9 mouse cellular contexts compared by ENCODE assay signal in the genomic region with DNA sequence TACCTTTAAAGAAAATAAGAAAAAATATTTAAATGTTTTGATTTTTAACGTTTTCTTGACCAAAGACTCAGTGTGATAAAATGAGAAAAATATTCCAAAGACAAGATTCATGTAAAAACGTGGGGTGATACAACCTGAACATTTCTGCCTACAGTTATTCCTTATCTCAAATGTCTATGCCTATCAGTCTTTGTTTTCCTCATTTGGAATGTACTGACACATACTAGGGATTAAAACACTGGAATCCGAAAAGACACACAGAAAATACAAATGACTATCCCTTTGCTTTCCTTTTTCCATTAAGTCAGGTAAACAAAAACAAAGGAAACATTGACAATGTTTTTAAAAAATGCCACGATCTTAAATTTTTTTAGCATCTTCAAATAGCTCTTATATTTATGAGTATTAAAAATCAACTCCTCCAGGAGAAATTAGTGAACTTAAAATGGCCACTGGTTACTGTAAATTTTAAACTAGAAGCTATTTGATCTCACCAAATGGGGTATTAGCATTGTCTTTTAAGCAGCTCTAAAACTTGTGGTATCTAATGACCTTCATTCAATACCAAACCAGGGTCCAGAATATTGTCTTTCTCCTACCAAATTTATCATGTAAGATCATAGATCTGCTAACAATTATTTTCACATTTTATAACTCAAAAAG. TPM values are rescaled to one million over a fixed set of nuclear protein-coding genes. Genes with fewer than 3 reads are reported as not detected.
DNase-seq lines count a peak whose midpoint lies in the region; ATAC-seq and TF ChIP-seq lines count a peak whose summit lies in the region.
"Had no signal": no experiment of that assay in that cellular context is flagged by ENCODE, and none has a peak within 500 bp of the region (broad histone marks: within the 10 kb centered on the region; RNA-seq: fewer than 3 reads in every experiment).

No protein-coding gene starts in this region.

- DNase-seq in heart, embryonic 10.5 days (ENCODE audit: low spot score): no peak
- DNase-seq in heart, postnatal 4 days: no peak
- peak; percentile 49 for DNase-seq in 3T3-L1 (ENCODE audit: low read depth, low spot score)
- DNase-seq in forebrain, embryonic 11.5 days (ENCODE audit: low spot score): no peak
- no peak for DNase-seq in liver, embryonic 14.5 days (ENCODE audit: low read depth in 3 of 3, low spot score in 3 of 3)
- no peak for DNase-seq in frontal cortex, postnatal 25 days (ENCODE audit: low spot score in 2 of 2)
- no peak for DNase-seq in gastrocnemius, postnatal 36 days
- no peak for DNase-seq in kidney, postnatal 36 days
- DNase-seq: lung, postnatal 14 days had no signal

- no peak overlapping the region; the same call in 1 of the 2 replicates for H3K9ac ChIP-seq in forebrain, embryonic 11.5 days (ENCODE audit: low read length)
- peak overlapping the region; percentile 96 for H3K9ac ChIP-seq in liver, embryonic 14.5 days (replicated peaks)

- H3K4me2 ChIP-seq in forebrain, embryonic 11.5 days (ENCODE audit: low read depth, low read length, severe bottlenecking): peak overlapping the region; percentile 45
- peak overlapping the region; percentile 64 for H3K4me2 ChIP-seq in liver, embryonic 14.5 days (ENCODE audit: low read depth)

- peaks cover 22% of the 10 kb centered on the region for H3K36me3 ChIP-seq in heart, embryonic 10.5 days
- no peaks in the 10 kb centered on the region for H3K36me3 ChIP-seq in forebrain, embryonic 11.5 days (ENCODE audit: control insufficient read depth, insufficient read depth, low read length)
- H3K36me3 ChIP-seq in liver, embryonic 14.5 days (replicated peaks; ENCODE audit: control insufficient read depth, insufficient read depth, low read depth): peaks cover 9% of the 10 kb centered on the region

- no peak for ATAC-seq in forebrain, embryonic 11.5 days (replicated peaks; ENCODE audit: low FRiP score)
- no peak for ATAC-seq in liver, embryonic 14.5 days (ENCODE audit: insufficient read depth)

- no peaks in the 10 kb centered on the region for H3K9me3 ChIP-seq in heart, embryonic 10.5 days
- H3K9me3 ChIP-seq in forebrain, embryonic 11.5 days (ENCODE audit: control insufficient read depth, low read length): no peaks in the 10 kb centered on the region
- no peaks in the 10 kb centered on the region for H3K9me3 ChIP-seq in liver, embryonic 14.5 days (ENCODE audit: control insufficient read depth, low read length)

- no peaks in the 10 kb centered on the region for H3K27me3 ChIP-seq in heart, embryonic 10.5 days (ENCODE audit: insufficient read depth, poor library complexity, severe bottlenecking)
- no peaks in the 10 kb centered on the region for H3K27me3 ChIP-seq in forebrain, embryonic 11.5 days (ENCODE audit: control insufficient read depth, insufficient read depth, low read length)
- no peaks in the 10 kb centered on the region for H3K27me3 ChIP-seq in liver, embryonic 14.5 days (ENCODE audit: control insufficient read depth, insufficient read depth, low read length)

- peak overlapping the region; percentile 100 for H3K27ac ChIP-seq in heart, embryonic 10.5 days
- no peak overlapping the region for H3K27ac ChIP-seq in forebrain, embryonic 11.5 days (ENCODE audit: low read depth, low read length)
- no peak overlapping the region for H3K27ac ChIP-seq in liver, embryonic 14.5 days

- peaks cover 7% of the 10 kb centered on the region for H3K4me1 ChIP-seq in heart, embryonic 10.5 days
- peaks cover 2% of the 10 kb centered on the region; the same call in 1 of the 2 replicates for H3K4me1 ChIP-seq in forebrain, embryonic 11.5 days (replicated peaks; ENCODE audit: control insufficient read depth, insufficient read depth, low read length)
- peaks cover 13 to 17% of the 10 kb centered on the region in 2 experiments for H3K4me1 ChIP-seq in liver, embryonic 14.5 days (replicated peaks; ENCODE audit: control insufficient read depth in 2 of 2, insufficient read depth in 2 of 2, low read length in 1 of 2)

- TF ChIP-seq CTCF in liver, embryonic 14.5 days (IDR thresholded peaks at IDR 0.05; ENCODE audit: low read depth): no peak

- peak overlapping the region; percentile 99 for H3K4me3 ChIP-seq in heart, embryonic 10.5 days
- H3K4me3 ChIP-seq in forebrain, embryonic 11.5 days (ENCODE audit: low read depth, low read length): peak overlapping the region; percentile 100
- peak overlapping the region; percentile 92; a peak in 3 of 4 replicates for H3K4me3 ChIP-seq in liver, embryonic 14.5 days (ENCODE audit: insufficient read depth in 1 of 2, low read depth in 2 of 2, low read length in 2 of 2)

- intact Hi-C loops in gastrocnemius, postnatal 36 days (cut with DNase I): loop anchor here (2.0 kb wide), 1 partner anchor 15 kb away; the partner anchor contains the start of gene Chd2

- 20% methylated on average over 4 of the region's 4 CpGs for WGBS in heart, embryonic 10.5 days
- 25% methylated on average over 4 of the region's 4 CpGs for WGBS in forebrain, embryonic 11.5 days
- WGBS in liver, embryonic 14.5 days (ENCODE audit: insufficient replicate concordance): 8% methylated on average over 4 of the region's 4 CpGs

- TF ChIP-seq EP300 in liver, embryonic 14.5 days (IDR thresholded peaks at IDR 0.05; ENCODE audit: low read depth): no peak

RNA-seq across cellular contexts. Expression of gene Chd2, which starts 14.4 kb away (rescaled TPM):
- 43.6 and 46.0 TPM in 2 replicates for polyA plus RNA-seq in heart, embryonic 10.5 days (2016; fragmentation: Nextera tagmentation; extraction: Ambion mirVana)
- 10 to 100 TPM; 57.3 to 61.0 TPM for total RNA-seq in heart, postnatal 4 days (2021)
- 61.0 and 66.1 TPM in 2 replicates for polyA plus RNA-seq in forebrain, embryonic 11.5 days (2014; fragmentation: Nextera tagmentation; extraction: Ambion mirVana)
- polyA plus RNA-seq in liver, embryonic 14.5 days (2012; rRNA removed): 12.0 and 13.1 TPM in 2 replicates
- polyA plus RNA-seq in liver, embryonic 14.5 days (2014; fragmentation: Nextera tagmentation; extraction: Ambion mirVana): 14.8 and 17.4 TPM in 2 replicates
- total RNA-seq in gastrocnemius, postnatal 36 days (2021): 10 to 100 TPM; 22.4 to 39.9 TPM
